Mouse (Mus musculus) hindbrain, embryonic 15.5 days (tissue): ENCODE measurements around the gene Ccr6. TPM values are rescaled to one million over a fixed set of nuclear protein-coding genes. Genes with fewer than 3 reads are reported as not detected.
"Not testable (repeated sequence)": the region's sequence is repeated elsewhere in the genome, so short reads cannot be mapped to it uniquely, and the experiment has no call there.

Source experiments
- ATAC-seq: fragments of 200-750 bp; cut with Nextera tagmentation; 2 replicates; pipeline ENCODE4 v1.8.0; 2017; ENCODE audit warnings: low read depth, moderate number of reproducible peaks, moderate TSS enrichment; ENCODE audit not compliant: low FRiP score
- H3K27ac ChIP-seq: fragments of 300-500 bp; sonication (generic); replicated peaks from 2 replicates; pipeline ENCODE4 v1.5.1; 2015; ENCODE audit warnings: mild to moderate bottlenecking, inconsistent platforms
- H3K27me3 ChIP-seq: fragments of 300-500 bp; sonication (generic); 2 replicates; pipeline ENCODE4 v1.6.1; 2015; ENCODE audit warnings: control low read depth, inconsistent platforms
- H3K36me3 ChIP-seq: fragments of 300-500 bp; sonication (generic); 2 replicates; pipeline ENCODE4 v1.6.1; 2015; ENCODE audit warnings: control low read depth, inconsistent platforms
- H3K4me1 ChIP-seq: fragments of 300-500 bp; sonication (generic); replicated peaks from 2 replicates; pipeline ENCODE4 v1.6.1; 2015; ENCODE audit warnings: control low read depth, inconsistent platforms
- H3K4me2 ChIP-seq: fragments of 300-500 bp; sonication (generic); 2 replicates; pipeline ENCODE4 v1.6.1; 2015; ENCODE audit warnings: moderate library complexity, mild to moderate bottlenecking, inconsistent platforms
- H3K4me3 ChIP-seq: fragments of 300-500 bp; sonication (generic); 2 replicates; pipeline ENCODE4 v1.5.1; 2015; ENCODE audit warnings: mild to moderate bottlenecking, inconsistent platforms
- H3K9ac ChIP-seq: fragments of 300-500 bp; sonication (generic); 2 replicates; pipeline ENCODE4 v1.6.1; 2015; ENCODE audit warnings: inconsistent platforms
- H3K9me3 ChIP-seq: fragments of 300-500 bp; sonication (generic); 2 replicates; pipeline ENCODE4 v1.6.1; 2016; ENCODE audit warnings: control low read depth, inconsistent platforms
- WGBS: fragments of 180-500 bp; shearing (Covaris S2); methylation state at CpG from one replicate; pipeline ENCODE4 v1.1.7; 2015; 5-methylcytosine and 5-hydroxymethylcytosine counted together
- polyA plus RNA-seq: library from polyadenylated mRNA; unstranded; fragments of >200 nt; fragmentation: Nextera tagmentation; extraction: Ambion mirVana; gene quantifications from 2 replicates; pipeline ENCODE4 v1.2.1, GENCODE M21; 2015

The Ccr6 gene
- polyA plus RNA-seq, 1 experiment from 2014 or later, result not detected

- no peak overlapping the region for H3K4me2 ChIP-seq
- no peaks in the 10 kb centered on the region for H3K27me3 ChIP-seq
- no peak for ATAC-seq
- no peaks in the 10 kb centered on the region for H3K4me1 ChIP-seq
- no peaks in the 10 kb centered on the region for H3K36me3 ChIP-seq
- H3K9me3 ChIP-seq, result no peaks in the 10 kb centered on the region
- H3K9ac ChIP-seq, result no peak overlapping the region
- H3K4me3 ChIP-seq, result no peak overlapping the region
- H3K27ac ChIP-seq, result no peak overlapping the region
- WGBS, result 82% methylated on average over 15 of the region's 15 CpGs
These were observed 2.3 kb downstream of the Ccr6 start for GRCm38 (mm10) chr17:8238012-8238710.

GRCm38 (mm10) chr17:8239561-8239960 is 3.7 kb downstream of the Ccr6 start:
- WGBS, result 68% methylated on average over 3 of the region's 3 CpGs
- Histone ChIP-seq H3K27ac (no peak overlapping the region), H3K9me3 (no peaks in the 10 kb centered on the region), H3K4me1 (no peaks in the 10 kb centered on the region), H3K4me2 (no peak overlapping the region), H3K27me3 (no peaks in the 10 kb centered on the region), H3K36me3 (no peaks in the 10 kb centered on the region), H3K9ac (no peak overlapping the region), H3K4me3 (no peak overlapping the region)
- no peak for ATAC-seq

- no peak for ATAC-seq
- no peak overlapping the region for H3K27ac ChIP-seq
- WGBS, result 68% methylated on average over 4 of the region's 4 CpGs
- no peak overlapping the region for H3K4me3 ChIP-seq
- no peaks in the 10 kb centered on the region for H3K4me1 ChIP-seq
- H3K4me2 ChIP-seq, result no peak overlapping the region
- no peaks in the 10 kb centered on the region for H3K27me3 ChIP-seq
- no peaks in the 10 kb centered on the region for H3K36me3 ChIP-seq
- no peaks in the 10 kb centered on the region for H3K9me3 ChIP-seq
- H3K9ac ChIP-seq, result no peak overlapping the region
These were observed 4.7 kb downstream of the Ccr6 start for GRCm38 (mm10) chr17:8240517-8240916.

- Histone ChIP-seq H3K4me1 (no peaks in the 10 kb centered on the region), H3K4me2 (no peak overlapping the region), H3K27me3 (no peaks in the 10 kb centered on the region), H3K36me3 (no peaks in the 10 kb centered on the region), H3K9me3 (no peaks in the 10 kb centered on the region), H3K9ac (no peak overlapping the region), H3K27ac (no peak overlapping the region), H3K4me3 (no peak overlapping the region)
- 68% methylated on average over 12 of the region's 12 CpGs for WGBS
- ATAC-seq, result no peak
These were observed 5.8 kb downstream of the Ccr6 start for GRCm38 (mm10) chr17:8241645-8242044.

GRCm38 (mm10) chr17:8242186-8242585 is 6.3 kb downstream of the Ccr6 start:
- Histone ChIP-seq H3K4me1 (no peaks in the 10 kb centered on the region), H3K4me3 (no peak overlapping the region), H3K36me3 (no peaks in the 10 kb centered on the region), H3K27ac (no peak overlapping the region), H3K27me3 (no peaks in the 10 kb centered on the region), H3K9ac (no peak overlapping the region), H3K9me3 (no peaks in the 10 kb centered on the region), H3K4me2 (no peak overlapping the region)
- WGBS, result 92% methylated on average over 11 of the region's 11 CpGs
- ATAC-seq, result no peak

GRCm38 (mm10) chr17:8244124-8244523 is 8.3 kb downstream of the Ccr6 start:
- no peak for ATAC-seq
- H3K36me3 ChIP-seq, result no peaks in the 10 kb centered on the region
- no peak overlapping the region for H3K4me3 ChIP-seq
- H3K9ac ChIP-seq, result no peak overlapping the region
- no peak overlapping the region for H3K4me2 ChIP-seq
- H3K9me3 ChIP-seq, result no peaks in the 10 kb centered on the region
- no peak overlapping the region for H3K27ac ChIP-seq
- no peaks in the 10 kb centered on the region for H3K27me3 ChIP-seq
- WGBS, result 89% methylated on average over 2 of the region's 2 CpGs
- no peaks in the 10 kb centered on the region for H3K4me1 ChIP-seq

GRCm38 (mm10) chr17:8246102-8246754 is 10.4 kb downstream of the Ccr6 start:
- Histone ChIP-seq H3K4me2 (no peak overlapping the region), H3K9ac (no peak overlapping the region), H3K4me3 (no peak overlapping the region), H3K36me3 (no peaks in the 10 kb centered on the region), H3K27me3 (no peaks in the 10 kb centered on the region), H3K9me3 (no peaks in the 10 kb centered on the region), H3K4me1 (no peaks in the 10 kb centered on the region), H3K27ac (no peak overlapping the region)
- 80% methylated on average over 4 of the region's 4 CpGs for WGBS
- no peak for ATAC-seq

- Histone ChIP-seq H3K36me3 (no peaks in the 10 kb centered on the region), H3K9me3 (no peaks in the 10 kb centered on the region), H3K4me1 (no peaks in the 10 kb centered on the region), H3K27ac (no peak overlapping the region), H3K27me3 (no peaks in the 10 kb centered on the region), H3K4me3 (no peak overlapping the region), H3K4me2 (no peak overlapping the region), H3K9ac (no peak overlapping the region)
- WGBS, result 90% methylated on average over 7 of the region's 7 CpGs
- ATAC-seq, result no peak
These were observed 15.9 kb downstream of the Ccr6 start for GRCm38 (mm10) chr17:8251704-8252103.

- H3K9ac ChIP-seq, result no peak overlapping the region
- no peaks in the 10 kb centered on the region for H3K4me1 ChIP-seq
- H3K9me3 ChIP-seq, result no peaks in the 10 kb centered on the region
These were observed 18.4 kb downstream of the Ccr6 start for GRCm38 (mm10) chr17:8254268-8254667.

GRCm38 (mm10) chr17:8254914-8255313 is 19.1 kb downstream of the Ccr6 start:
- Histone ChIP-seq H3K4me3 (no peak overlapping the region), H3K36me3 (no peaks in the 10 kb centered on the region), H3K4me2 (no peak overlapping the region), H3K27me3 (no peaks in the 10 kb centered on the region), H3K9ac (no peak overlapping the region), H3K27ac (no peak overlapping the region), H3K4me1 (no peaks in the 10 kb centered on the region), H3K9me3 (no peaks in the 10 kb centered on the region)
- no peak for ATAC-seq
- WGBS, result 83% methylated on average over 3 of the region's 3 CpGs

More at GRCm38 (mm10) chr17:8254268-8254667, 18.4 kb downstream of the Ccr6 start:
- H3K36me3 ChIP-seq, result no peaks in the 10 kb centered on the region
- ATAC-seq, result no peak
- no peak overlapping the region for H3K4me3 ChIP-seq
- no peak overlapping the region for H3K27ac ChIP-seq
- no peak overlapping the region for H3K4me2 ChIP-seq
- H3K27me3 ChIP-seq, result no peaks in the 10 kb centered on the region

GRCm38 (mm10) chr17:8255583-8255982 is 19.7 kb downstream of the Ccr6 start:
- WGBS, result 86% methylated on average over 6 of the region's 6 CpGs
- Histone ChIP-seq H3K27me3 (no peaks in the 10 kb centered on the region), H3K4me3 (no peak overlapping the region), H3K4me2 (no peak overlapping the region), H3K4me1 (no peaks in the 10 kb centered on the region), H3K9me3 (no peaks in the 10 kb centered on the region), H3K9ac (no peak overlapping the region), H3K27ac (no peak overlapping the region), H3K36me3 (no peaks in the 10 kb centered on the region)
- ATAC-seq, result no peak

GRCm38 (mm10) chr17:8256982-8257381 is 21.1 kb downstream of the Ccr6 start:
- Histone ChIP-seq H3K4me2 (no peak overlapping the region), H3K36me3 (no peaks in the 10 kb centered on the region), H3K9ac (no peak overlapping the region), H3K4me1 (no peaks in the 10 kb centered on the region), H3K4me3 (no peak overlapping the region), H3K27me3 (no peaks in the 10 kb centered on the region), H3K9me3 (no peaks in the 10 kb centered on the region), H3K27ac (no peak overlapping the region)
- 79% methylated on average over 8 of the region's 8 CpGs for WGBS
- no peak for ATAC-seq

GRCm38 (mm10) chr17:8264638-8265037 is 28.8 kb downstream of the Ccr6 start:
- H3K4me2 ChIP-seq, H3K27me3 ChIP-seq, H3K4me1 ChIP-seq, H3K9ac ChIP-seq, ATAC-seq, H3K36me3 ChIP-seq, H3K9me3 ChIP-seq, H3K4me3 ChIP-seq, H3K27ac ChIP-seq: not testable (repeated sequence)
- WGBS, result 20% methylated on average over 7 of the region's 7 CpGs
